Mouse (Mus musculus) spleen, postnatal 36 days (tissue): Measurements from ENCODE around the gene Zfand3.

ENCODE experiments used
- DNase-seq, 2 experiments: peaks; one replicate each; pipeline ENCODE4 v3.0.0; 2022; ENCODE audit warnings: low spot score in 2 of 2, mixed read lengths in 1 of 2

Zfand3 gene

DNA sequence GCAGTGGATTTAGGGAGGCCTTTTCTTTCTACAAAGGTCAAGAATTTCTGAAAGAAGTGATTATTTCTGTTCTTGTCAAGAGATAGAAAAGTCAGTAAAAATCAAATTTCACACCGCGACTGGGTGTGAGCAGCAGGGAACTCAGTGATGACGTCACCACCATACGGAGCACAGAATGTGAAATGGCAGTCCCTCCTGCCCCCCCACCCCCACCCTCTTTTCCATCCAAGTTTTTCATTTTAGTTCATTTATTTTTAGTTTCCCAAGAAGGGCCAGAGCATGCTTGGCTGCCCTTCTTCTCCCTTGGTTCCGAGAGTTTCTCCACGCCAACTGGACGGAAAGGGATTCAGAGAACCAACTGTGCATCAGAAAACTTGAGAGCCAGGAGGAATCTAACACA, 6.8 kb upstream of the Zfand3 start:
- no peak for DNase-seq

DNA sequence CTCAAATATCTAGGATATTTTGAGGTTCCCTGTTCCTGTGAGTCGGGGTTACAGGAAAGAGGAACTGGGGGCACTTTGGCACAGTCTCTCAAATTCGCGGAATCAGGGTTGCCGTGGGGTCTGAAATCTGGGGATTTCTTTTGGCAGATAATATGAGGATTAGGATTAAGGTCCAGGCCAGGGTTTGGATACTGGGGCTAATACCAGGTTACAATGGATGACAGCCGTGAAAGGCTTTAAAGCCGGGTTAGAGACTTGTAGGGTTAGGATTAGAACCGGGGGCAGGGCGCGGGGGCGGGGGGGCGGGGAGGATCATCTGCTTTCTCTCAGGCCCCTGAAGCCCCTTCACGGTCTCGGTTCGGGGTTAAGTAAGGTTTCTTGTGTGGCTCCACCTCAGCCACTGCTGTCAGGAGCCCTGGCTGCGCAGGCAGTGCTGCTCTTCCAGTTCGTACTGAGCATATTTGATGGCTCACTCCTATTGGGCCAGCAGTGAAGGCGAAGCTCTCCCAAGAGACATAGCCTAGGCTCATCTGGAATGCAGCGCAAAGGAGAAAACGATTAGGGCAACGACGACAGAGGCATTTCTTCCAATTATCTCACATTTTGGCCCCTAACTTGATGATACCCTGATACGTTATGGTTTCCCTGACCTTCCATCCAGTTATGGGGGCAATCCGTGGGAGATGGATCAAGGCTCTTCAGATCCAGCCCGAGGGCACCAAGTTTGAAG, 5.8 kb upstream of the Zfand3 start:
- no peak for DNase-seq

DNA sequence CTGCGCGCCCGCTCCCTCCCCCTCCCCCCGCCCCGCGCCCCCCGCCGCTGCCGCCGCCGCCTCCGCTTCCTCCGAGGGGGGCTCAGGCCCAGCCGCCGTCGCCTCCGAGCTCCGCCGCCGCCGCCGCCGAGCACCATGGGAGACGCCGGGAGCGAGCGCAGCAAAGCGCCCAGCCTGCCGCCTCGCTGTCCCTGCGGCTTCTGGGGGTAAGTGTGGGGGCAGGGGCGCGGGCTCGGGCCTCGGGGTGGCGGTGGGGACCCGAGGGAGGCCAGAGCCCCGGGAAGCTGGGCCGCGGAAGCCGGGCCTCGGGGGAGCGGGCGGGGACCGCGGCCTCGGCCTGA, 540 bp downstream of the Zfand3 start:
- DNase-seq = no peak

DNA sequence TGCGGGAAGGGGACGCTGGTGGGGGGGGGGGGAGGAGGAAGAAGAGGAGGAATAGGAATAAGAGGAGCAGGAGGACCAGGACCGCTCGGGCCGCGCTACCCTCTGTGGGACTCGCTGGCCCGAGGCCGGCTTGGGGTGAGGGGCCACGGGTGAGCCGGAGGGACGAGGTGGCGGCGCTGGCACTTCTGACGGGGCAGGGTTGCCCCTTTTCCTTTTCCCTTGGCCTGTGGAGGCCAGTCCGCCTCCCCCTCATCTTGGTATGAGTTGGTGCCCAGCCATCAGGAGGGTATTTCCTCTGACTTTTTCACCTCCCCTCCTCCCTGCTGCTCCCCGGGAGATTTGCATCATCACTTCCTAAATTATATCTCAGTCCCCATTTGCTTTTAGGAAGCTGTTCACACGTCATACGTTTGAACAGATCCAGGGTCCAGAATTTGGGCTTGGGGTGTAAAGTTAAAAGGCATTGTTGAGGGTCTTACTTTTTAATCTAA, 963 bp downstream of the Zfand3 start:
- peak; percentile 51 to 56 for DNase-seq

DNA sequence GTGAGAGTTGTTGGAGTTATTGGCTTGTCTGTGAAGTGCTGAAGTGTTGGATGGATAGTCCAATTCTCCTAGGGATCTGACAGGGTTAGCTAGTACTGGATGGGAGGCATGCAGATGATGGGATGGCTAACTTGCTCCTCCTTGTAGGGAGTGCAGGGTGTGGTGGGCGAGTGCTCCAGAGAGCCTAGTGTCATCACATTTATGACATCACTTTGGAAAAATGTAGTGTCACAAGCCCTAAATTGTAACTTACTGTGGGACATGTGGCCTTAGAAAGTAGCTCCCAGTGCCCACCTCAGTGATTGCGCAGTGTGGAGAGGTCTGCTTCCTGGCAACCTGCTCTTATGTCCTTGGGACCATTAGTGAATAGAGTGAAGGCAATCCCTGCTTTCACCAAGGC, 2.3 kb downstream of the Zfand3 start:
- no peak for DNase-seq

DNA sequence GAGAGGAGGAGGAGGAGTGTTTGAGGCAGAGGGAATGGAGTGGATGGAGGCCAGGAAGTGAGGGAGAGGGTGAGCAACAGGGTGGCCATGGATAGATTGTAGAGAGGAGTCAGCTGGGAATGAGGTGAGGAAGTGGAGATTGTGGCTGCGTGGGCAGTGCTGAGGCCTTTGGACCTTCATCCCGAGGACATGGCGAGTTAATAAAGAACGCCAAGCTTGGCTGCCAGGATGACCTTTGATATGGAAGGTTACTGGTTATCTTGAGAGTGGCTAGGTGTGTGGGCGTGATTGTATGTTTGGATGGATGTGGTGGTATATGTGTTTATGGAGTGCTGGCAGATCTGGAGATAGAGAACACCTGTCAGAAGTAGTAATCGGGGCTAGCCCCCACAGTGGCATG, 3.4 kb downstream of the Zfand3 start:
- no peak for DNase-seq

DNA sequence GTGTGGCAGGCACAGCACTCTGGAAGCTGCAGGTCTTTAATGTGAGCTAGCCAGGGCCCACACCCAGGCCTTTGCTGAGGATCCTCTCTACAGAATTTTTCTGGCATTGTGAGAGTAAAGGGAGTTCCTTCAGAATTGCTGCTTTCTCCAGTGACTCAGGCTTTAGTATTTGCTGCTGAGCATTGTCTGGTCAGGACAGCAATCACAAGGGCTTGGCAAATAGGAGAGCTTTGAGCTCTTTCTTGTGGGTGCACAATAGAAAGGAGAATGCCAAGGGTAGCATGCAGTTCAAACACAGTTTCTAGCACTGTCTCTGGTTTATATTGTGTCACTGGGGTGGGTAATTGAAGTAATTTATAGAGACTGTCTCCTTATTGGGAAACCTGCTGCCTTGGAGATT, 3.9 kb downstream of the Zfand3 start:
- no peak for DNase-seq

DNA sequence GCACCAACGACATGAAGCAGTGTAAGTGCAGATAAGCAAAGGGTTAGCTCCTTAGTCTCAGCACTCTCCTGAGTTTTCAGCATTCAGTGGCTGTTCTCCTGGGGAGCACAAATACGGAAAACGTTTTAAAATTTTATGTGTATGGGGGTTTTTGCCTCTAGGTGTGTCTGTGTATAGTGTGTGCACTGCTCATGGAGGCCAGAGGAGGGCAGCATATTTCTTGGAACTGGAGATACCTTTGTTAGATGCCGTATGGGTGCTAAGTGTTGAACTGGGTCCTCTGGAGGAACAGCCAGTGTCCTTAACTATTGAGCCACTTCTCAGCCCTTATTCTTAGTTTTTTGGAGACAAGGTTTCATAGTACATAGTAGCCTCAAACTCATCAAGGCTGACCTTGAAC, 10.1 kb downstream of the Zfand3 start:
- no peak for DNase-seq

DNA sequence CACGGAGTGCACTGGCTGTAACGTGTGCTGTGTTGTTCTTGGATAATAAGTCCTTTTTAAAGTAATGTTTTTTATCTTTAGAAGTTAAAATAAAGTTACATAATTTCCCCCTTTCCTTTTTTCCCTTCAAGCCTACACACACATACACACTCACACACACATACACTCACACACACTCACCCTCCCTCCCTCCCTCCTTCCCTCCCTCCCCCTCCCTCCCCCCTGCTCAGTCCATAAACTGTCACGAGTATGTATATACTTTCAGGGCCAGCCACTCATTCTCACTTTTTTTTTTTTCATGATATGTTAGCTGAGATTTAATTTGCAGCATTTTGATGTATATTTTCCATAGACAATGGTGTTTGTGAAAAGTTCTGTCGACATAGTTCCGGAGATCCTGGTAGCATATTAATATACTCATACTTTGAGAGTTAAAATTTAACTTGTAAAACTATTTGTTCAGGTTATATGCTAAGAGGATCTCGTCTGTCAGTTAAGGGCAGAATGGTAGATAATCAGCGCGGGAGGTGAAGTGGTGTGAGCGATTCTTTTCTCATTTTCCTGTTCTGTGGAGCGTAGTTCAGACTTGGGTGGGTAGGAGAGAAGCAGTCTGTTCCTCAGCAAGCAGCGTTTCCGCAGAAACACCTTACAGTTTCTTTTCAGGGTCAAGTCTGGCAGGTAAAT, 14.5 kb downstream of the Zfand3 start:
- DNase-seq = no peak

DNA sequence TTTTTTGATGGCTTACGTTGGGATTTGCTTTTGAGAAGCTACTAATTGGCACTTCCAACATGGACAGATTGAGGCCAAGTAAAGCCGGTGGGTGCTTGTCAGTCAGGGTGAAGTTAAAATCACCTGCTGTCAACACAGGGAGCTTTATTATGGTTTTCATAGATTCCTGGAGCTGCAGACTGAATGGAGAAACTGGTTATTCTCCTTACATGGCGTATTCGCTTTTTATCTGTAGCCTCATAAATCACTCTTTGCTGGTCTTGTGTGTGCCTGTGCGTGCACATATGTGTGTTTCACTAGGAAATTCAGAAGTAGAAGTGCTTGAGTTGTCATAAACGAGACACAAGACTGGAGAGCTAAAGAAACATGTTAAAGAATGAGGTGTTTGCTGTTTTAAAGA, 15.4 kb downstream of the Zfand3 start:
- DNase-seq = no peak

DNA sequence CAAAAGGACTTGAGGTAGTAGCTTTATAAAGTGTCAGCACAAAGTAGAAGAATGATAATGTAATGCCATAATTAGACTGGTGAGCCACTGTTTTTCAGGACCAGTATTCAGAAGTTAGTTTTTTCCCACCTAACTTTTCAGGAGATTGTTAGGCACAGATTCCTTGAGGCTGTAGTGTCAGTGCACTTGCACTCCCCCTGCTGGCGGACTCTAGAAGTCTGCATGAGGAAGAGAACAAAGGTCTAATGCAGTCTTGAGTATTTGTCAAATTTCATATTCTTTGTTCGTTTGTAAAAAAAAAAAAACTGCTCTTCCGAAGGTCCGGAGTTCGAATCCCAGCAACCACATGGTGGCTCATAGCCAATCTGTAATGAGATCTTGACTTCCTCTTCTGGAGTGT, 20.1 kb downstream of the Zfand3 start:
- DNase-seq = peak; percentile 33 to 49

DNA sequence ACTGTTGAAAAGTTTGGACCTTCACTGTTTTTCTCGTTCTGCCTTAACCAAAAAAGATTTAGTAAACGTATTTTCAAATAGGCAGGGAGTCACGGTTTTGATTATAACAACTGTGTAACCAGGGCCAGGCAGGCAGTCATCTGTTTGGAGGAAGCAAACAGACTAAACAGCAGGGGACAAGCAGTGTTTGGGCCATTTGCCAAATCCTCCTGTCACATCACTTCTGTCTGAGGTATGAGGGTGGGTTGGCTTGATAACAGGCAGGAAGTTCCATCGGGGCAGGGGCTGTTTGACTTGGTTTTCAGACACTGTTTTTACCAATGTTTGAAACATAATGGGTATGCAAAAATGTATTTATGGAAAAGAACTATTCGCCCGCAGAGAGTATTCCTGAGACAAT, 22.1 kb downstream of the Zfand3 start:
- DNase-seq = no peak

DNA sequence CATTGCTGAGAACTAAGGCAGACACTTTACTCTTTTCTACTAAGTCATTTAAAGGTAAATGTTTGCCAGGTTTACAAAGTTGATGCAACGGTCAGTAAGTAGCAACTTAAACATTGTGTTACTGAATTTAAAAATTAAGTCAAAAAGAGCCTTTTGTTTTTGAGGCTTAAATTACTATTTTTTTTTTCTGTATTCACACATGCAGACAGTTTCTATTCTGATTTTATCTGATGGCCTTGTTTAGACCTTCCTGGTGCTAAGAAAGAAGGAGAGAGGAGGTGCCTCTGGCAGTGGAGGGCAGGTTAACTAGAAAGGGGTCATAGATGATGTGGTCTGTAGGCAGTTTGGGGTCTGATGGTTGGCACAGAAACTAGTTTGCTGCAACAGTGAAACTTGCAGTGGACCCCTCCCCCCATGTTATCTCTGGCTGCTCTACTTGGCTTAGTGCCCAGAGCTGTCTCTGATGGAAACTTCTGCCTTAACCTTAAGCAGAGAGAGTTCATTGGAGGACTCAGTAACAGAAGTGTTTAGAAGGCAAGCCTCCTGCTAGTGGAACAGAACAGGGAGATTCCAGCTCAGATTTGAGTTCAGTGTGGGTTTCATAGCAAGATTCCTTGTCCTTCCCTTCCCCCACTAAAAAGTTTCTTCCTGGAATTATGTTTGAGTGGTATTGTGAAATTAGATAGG, 23.0 kb downstream of the Zfand3 start:
- DNase-seq = peak; percentile 51 to 53

DNA sequence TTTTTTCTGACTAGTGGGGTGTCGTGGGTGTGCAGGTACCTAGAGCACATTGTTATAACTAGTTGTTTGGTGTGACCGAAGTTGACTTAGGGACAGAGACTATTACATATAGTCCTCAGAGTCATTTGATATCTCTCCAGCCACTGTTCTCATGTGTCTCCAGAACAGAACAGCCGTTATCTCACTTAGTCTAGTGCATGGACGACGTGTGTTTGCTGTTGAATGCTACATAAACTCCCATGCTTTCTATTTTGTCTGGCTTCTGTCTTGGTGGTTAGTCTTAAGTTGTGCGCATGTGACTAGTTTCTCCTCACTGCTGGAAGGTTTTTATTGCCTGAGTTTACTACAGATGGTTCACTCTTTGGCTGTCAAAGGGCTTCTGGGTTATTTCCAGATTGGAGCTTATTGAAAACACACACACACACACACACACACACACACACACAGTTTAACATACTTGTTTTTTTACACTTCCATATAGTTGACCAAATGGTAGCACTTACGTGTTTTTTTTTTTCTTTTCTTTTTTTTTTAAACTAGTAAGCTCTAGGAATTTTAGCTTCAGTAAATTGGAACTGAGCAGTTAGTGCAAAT, 25.2 kb downstream of the Zfand3 start:
- DNase-seq = no peak

DNA sequence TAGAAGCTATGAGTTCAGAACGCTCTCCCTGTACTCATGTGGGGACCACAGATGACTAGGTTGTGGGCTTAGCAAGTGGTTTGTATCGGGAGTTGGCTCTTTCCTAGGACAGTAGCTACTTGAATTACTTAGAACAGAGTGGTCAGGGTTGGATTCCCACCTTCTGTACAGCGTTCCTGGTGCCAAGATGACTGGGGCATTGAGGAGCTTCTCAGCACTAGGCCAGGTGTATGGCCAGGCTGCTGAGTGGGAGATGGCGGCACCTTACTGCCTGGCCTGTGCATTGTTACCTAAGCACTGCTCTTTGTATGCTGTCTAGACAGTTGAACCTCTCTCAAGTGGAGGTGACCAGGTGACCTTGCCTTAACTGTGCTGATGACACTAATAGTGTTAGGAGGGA, 28.3 kb downstream of the Zfand3 start:
- DNase-seq = no peak

DNA sequence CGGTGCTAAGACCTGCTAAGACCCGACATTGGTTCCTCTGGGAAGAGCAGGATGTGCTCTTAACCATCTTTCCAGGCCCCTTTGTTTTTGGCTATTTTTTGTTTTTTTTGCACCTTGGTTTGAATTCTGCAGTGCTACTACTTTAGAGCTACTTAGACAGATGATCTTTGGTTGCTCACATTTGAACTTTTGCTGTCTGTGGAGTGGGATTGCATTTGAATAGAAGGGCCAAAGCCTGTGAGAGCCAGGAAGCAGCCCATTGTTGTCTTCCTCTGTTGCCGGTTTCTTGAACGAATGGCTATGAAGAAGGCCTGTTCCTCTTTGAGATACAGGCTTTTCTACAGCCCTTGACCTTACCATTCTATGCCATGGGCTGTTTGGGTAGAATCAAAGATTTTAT, 29.5 kb downstream of the Zfand3 start:
- no peak for DNase-seq

DNA sequence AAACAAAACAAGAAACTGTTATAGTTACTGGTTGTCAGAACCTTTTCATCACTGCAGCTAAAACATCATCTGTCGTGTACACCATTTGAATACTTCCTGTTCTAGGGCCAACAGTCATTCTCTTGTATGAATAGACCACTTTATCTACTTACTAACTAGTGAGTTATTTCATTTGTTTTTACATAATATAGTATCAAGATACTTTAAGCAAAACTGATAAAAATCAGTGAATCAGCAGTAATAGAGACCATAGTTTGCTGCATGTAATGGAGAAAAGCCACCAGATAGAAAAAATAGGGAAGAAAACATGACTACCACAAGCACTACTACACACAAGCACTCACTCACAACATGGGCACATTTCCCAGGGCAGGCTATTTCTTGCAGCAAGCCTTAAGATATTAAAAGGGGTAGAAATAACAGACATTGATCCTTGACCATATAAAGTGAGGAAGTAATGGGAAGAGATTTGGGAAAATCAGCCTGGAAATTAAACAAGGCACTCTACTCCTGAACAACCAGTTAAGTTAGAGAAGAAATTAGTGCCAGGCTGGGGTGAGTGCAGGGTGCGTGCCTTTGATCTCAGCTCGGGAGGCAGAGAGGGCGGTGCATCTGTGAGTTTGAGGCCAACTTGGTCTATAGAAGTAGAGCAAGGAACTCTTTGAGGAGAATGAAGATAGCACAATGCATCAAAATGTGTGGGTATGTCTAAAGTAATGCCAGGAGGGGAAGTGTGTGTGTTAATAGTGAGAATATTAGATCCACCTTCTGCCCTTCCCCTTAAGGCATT, 30.9 kb downstream of the Zfand3 start:
- DNase-seq = no peak

DNA sequence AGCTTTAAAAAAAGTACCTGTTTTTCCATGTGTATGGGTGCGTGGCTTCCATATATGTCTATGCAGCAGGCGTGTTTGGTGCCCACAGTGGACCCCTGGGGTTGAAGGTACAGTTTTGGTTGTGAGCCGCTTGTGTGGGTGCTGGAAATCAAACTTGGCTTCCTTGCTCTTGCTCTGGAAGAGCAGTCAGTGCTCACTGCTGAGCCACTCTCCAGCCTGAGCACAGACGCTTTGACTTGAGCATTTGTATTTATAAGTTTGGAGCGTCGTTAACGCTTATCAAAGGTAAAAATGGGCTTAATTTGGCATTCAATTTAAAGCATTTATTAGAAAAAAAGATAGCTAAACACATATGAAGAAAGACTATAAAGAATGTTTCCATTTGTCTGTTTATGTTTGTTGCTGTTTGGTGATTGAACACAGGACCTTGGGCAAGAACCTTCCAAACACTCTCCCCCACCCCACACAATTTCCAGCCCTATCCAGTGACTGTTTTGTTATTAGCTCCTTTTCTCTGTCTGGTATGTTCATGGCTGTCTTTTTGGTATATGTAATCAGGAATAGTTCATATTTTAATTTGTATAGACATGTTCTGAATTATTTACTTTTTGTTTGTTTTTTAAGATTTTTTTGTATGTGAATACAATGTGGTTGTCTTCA, 38.8 kb downstream of the Zfand3 start:
- no peak for DNase-seq

DNA sequence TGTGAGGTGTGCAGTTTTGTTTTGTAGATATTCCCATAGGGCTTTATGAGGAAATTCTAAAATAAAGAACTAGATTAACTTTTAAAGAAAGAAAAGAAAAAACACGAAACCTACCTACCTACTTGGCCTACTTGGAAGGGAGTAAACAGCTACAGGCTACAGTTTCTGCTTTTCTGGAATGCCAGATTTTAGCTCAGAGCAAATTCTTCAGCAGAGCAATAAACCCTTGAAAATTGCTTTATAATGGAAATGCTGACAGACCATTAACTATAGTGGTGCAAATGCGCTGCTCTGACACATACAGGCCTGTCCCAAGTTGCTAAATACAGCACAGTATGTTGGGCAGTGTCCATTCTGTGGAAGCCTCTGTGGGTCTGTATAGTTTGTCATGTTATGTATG, 40.6 kb downstream of the Zfand3 start:
- no peak for DNase-seq

DNA sequence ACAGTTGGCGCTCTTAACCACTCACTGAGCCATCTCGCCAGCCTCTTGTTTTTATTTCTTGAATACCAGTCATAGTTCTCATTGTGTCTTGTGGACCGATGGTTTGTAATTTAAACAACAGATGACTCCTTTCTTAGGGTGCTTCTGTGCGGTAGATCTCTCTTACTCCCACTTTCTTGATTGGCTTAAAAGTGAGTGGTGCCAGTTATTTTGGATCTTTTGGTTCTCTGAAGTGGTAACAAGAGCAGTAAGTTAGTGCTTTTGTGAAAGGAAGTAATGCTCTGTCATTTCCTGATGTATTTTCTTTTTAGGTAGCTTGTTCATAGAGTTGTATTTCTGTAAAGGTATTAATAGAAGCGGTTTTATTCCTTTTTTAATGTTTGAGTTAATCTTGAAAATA, 42.1 kb downstream of the Zfand3 start:
- no peak for DNase-seq
